Mouse (Mus musculus) liver, postnatal 0 days (tissue): ENCODE results near the gene Krtap1-5.

Experiments
- CTCF ChIP-seq: sonication (generic); IDR thresholded peaks from 2 replicates; pipeline ENCODE4 v1.5.1; 2016; ENCODE audit warnings: antibody characterized with exemption, low read depth
- EP300 ChIP-seq: IDR thresholded peaks from 2 replicates; pipeline ENCODE4 v1.6.1; 2016; ENCODE audit warnings: antibody characterized with exemption, low read depth, mild to moderate bottlenecking

DNA sequence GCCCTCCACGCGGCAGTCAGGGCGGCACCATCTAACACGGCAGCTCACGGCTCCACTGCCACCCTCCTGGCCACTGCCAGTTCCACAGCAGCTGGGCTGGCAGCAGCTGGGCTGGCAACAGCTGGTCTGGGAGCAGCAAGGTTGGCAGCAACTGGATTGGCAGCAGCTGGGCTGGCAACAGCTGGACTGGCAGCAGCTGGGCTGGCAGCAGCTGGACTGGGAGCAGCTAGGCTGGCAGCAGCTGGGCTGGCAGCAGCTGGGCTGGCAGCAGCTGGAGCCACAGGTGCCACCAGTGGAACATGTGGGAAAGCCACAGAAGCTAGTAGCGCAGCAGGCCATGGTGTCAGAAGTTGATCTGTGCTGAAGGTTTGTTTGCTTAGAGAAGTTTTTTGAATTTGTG, 10.2 kb upstream of the Krtap1-5 start, which contains the start of gene Krtap1-3:
- TF ChIP-seq CTCF: no peak
- no peak for TF ChIP-seq EP300
